Mouse (Mus musculus): ENCODE measurements around the gene Sh2d3c. TPM values are rescaled to one million over a fixed set of nuclear protein-coding genes. Genes with fewer than 3 reads are reported as not detected.

Sh2d3c gene
- polyA plus RNA-seq, 1 experiment from 2014 or later, result 27.6 TPM

MicroRNAs encoded within 50 kb of the gene (microRNA counts, 519-probe panel; counts per million panel counts)
- 1,520 counts per million, percentile 12 among the panel's probes with 10 or more counts for microRNA mmu-miR-2861

Small RNA genes within 50 kb of the gene (microRNA-seq; reads per million reads assigned to microRNA genes)
- gene Gm47291 (ENCODE audit: borderline number of aligned reads), result not detected
- gene Mir2861 (ENCODE audit: borderline number of aligned reads), result not detected
- gene Mir3960 (ENCODE audit: borderline number of aligned reads), result not detected
- not detected for gene Mir8093 (ENCODE audit: borderline number of aligned reads)

Other genes starting within 250 kb of the Sh2d3c start
- 19.5 and 21.0 TPM in 2 replicates for gene Fam102a, start 185.7 kb upstream of the Sh2d3c start, polyA plus RNA-seq (2015; fragmentation: Nextera tagmentation; extraction: Ambion mirVana)
- 113 and 119 TPM in 2 replicates for gene Dpm2, start 150.2 kb upstream of the Sh2d3c start, polyA plus RNA-seq (2015; fragmentation: Nextera tagmentation; extraction: Ambion mirVana)
- 0.53 and 0.94 TPM in 2 replicates for gene Pip5kl1, start 146.3 kb upstream of the Sh2d3c start, polyA plus RNA-seq (2015; fragmentation: Nextera tagmentation; extraction: Ambion mirVana)
- gene 9430097D07Rik, start 145.4 kb upstream of the Sh2d3c start, polyA plus RNA-seq (2015; fragmentation: Nextera tagmentation; extraction: Ambion mirVana), result 0.11 and 0.12 TPM in 2 replicates
- gene St6galnac4, start 134.0 kb upstream of the Sh2d3c start, polyA plus RNA-seq (2015; fragmentation: Nextera tagmentation; extraction: Ambion mirVana), result 34.8 and 36.5 TPM in 2 replicates
- gene St6galnac6, start 121.3 kb upstream of the Sh2d3c start, polyA plus RNA-seq (2015; fragmentation: Nextera tagmentation; extraction: Ambion mirVana), result 26.9 and 27.7 TPM in 2 replicates
- 67.9 and 83.8 TPM in 2 replicates for gene Ak1, start 99.3 kb upstream of the Sh2d3c start, polyA plus RNA-seq (2015; fragmentation: Nextera tagmentation; extraction: Ambion mirVana)
- gene Eng, start 74.5 kb upstream of the Sh2d3c start, polyA plus RNA-seq (2015; fragmentation: Nextera tagmentation; extraction: Ambion mirVana), result 83.8 and 86.3 TPM in 2 replicates
- 31.6 and 33.2 TPM in 2 replicates for gene Fpgs, start 16.9 kb upstream of the Sh2d3c start, polyA plus RNA-seq (2015; fragmentation: Nextera tagmentation; extraction: Ambion mirVana)
- gene Cdk9, start 8.0 kb upstream of the Sh2d3c start, polyA plus RNA-seq (2015; fragmentation: Nextera tagmentation; extraction: Ambion mirVana), result 105 and 106 TPM in 2 replicates
- 0.32 and 0.42 TPM in 2 replicates for gene 6330409D20Rik, start 20.0 kb downstream of the Sh2d3c start, polyA plus RNA-seq (2015; fragmentation: Nextera tagmentation; extraction: Ambion mirVana)
- gene Tor2a, start 36.2 kb downstream of the Sh2d3c start, polyA plus RNA-seq (2015; fragmentation: Nextera tagmentation; extraction: Ambion mirVana), result 69.0 and 71.3 TPM in 2 replicates
- 0.87 and 1.6 TPM in 2 replicates for gene Ttc16, start 54.6 kb downstream of the Sh2d3c start, polyA plus RNA-seq (2015; fragmentation: Nextera tagmentation; extraction: Ambion mirVana)
- gene Ptrh1, start 54.7 kb downstream of the Sh2d3c start, polyA plus RNA-seq (2015; fragmentation: Nextera tagmentation; extraction: Ambion mirVana), result 6.7 and 7.0 TPM in 2 replicates
- 2.1 and 3.4 TPM in 2 replicates for gene Cfap157, start 63.4 kb downstream of the Sh2d3c start, polyA plus RNA-seq (2015; fragmentation: Nextera tagmentation; extraction: Ambion mirVana)
- gene Stxbp1, start 126.2 kb downstream of the Sh2d3c start, polyA plus RNA-seq (2015; fragmentation: Nextera tagmentation; extraction: Ambion mirVana), result 21.5 and 22.3 TPM in 2 replicates
- 103 and 111 TPM in 2 replicates for gene Fam129b, start 155.1 kb downstream of the Sh2d3c start, polyA plus RNA-seq (2015; fragmentation: Nextera tagmentation; extraction: Ambion mirVana)
- gene Rpl12, start 240.5 kb downstream of the Sh2d3c start, polyA plus RNA-seq (2015; fragmentation: Nextera tagmentation; extraction: Ambion mirVana), result 141 and 176 TPM in 2 replicates
- 13.1 and 15.3 TPM in 2 replicates for gene Lrsam1, start 240.6 kb downstream of the Sh2d3c start, polyA plus RNA-seq (2015; fragmentation: Nextera tagmentation; extraction: Ambion mirVana)

All from embryonic facial prominence, embryonic 15.5 days (tissue).